Mouse (Mus musculus): ENCODE data around the gene Dlg5. TPM values are rescaled to one million over a fixed set of nuclear protein-coding genes. Genes with fewer than 3 reads are reported as not detected.

Gene Dlg5
- polyA plus RNA-seq, 1 experiment from 2014 or later: 25.4 TPM

GRCm38 (mm10) chr14:24196947-24197346 is 48.8 kb downstream of the Dlg5 start:
- Histone ChIP-seq H3K4me2 (ENCODE audit: low read depth) (no peak overlapping the region), H3K9ac (ENCODE audit: low read length) (no peak overlapping the region), H3K36me3 (ENCODE audit: control insufficient read depth, insufficient read depth, low read length) (no peaks in the 10 kb centered on the region), H3K4me1 (ENCODE audit: control insufficient read depth, insufficient read depth, low read length) (no peaks in the 10 kb centered on the region), H3K27me3 (ENCODE audit: control insufficient read depth, insufficient read depth, low read length) (no peaks in the 10 kb centered on the region), H3K9me3 (ENCODE audit: control insufficient read depth, low read length) (no peaks in the 10 kb centered on the region), H3K4me3 (ENCODE audit: low read depth, low read length) (no peak overlapping the region), H3K27ac (ENCODE audit: low read depth, low read length) (no peak overlapping the region)
- DNase-seq (ENCODE audit: low spot score) (no peak), ATAC-seq (ENCODE audit: insufficient read depth, low FRiP score, low TSS enrichment) (no peak)
- WGBS: 93% methylated on average over 6 of the region's 6 CpGs

DNA sequence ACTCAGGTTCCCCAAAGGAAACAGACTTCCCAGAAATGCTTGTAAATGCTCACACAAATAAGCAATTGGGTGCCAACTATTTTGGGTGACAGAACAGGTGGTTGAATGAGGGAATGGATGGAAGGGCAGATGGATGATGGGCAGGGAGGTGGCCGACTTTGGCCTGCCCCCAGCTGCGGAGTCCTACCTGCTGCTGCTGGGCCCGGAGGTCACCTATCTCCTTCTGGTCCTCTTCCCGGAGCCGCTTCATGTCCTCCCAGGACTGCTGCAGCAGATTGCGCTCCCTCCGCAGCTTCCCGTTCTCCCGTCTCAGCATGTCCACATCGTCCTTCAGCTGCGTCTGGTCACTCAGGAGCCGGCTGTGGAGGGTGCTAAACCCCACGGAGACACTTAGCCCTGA is 55.6 kb downstream of the Dlg5 start:
- Histone ChIP-seq H3K27ac (ENCODE audit: low read depth, low read length) (no peak overlapping the region), H3K27me3 (ENCODE audit: control insufficient read depth, insufficient read depth, low read length) (no peaks in the 10 kb centered on the region), H3K9me3 (ENCODE audit: control insufficient read depth, low read length) (no peaks in the 10 kb centered on the region), H3K9ac (ENCODE audit: low read length) (no peak overlapping the region), H3K4me2 (ENCODE audit: low read depth) (no peak overlapping the region), H3K4me1 (ENCODE audit: control insufficient read depth, insufficient read depth, low read length) (no peaks in the 10 kb centered on the region), H3K4me3 (ENCODE audit: low read depth, low read length) (no peak overlapping the region), H3K36me3 (ENCODE audit: control insufficient read depth, insufficient read depth, low read length) (peaks cover 2% of the 10 kb centered on the region; the same call in 1 of the 2 replicates)
- ATAC-seq (ENCODE audit: insufficient read depth, low FRiP score, low TSS enrichment) (no peak), DNase-seq (ENCODE audit: low spot score) (no peak)
- 93% methylated on average over 13 of the region's 13 CpGs for WGBS

- no peak for ATAC-seq (ENCODE audit: insufficient read depth, low FRiP score, low TSS enrichment)
- H3K4me3 ChIP-seq (ENCODE audit: low read depth, low read length): no peak overlapping the region
- no peak for DNase-seq (ENCODE audit: low spot score)
- H3K9me3 ChIP-seq (ENCODE audit: control insufficient read depth, low read length): no peaks in the 10 kb centered on the region
- H3K27me3 ChIP-seq (ENCODE audit: control insufficient read depth, insufficient read depth, low read length): no peaks in the 10 kb centered on the region
- no peak overlapping the region for H3K4me2 ChIP-seq (ENCODE audit: low read depth)
- H3K36me3 ChIP-seq (ENCODE audit: control insufficient read depth, insufficient read depth, low read length): peaks cover 2% of the 10 kb centered on the region; the same call in 1 of the 2 replicates
- H3K9ac ChIP-seq (ENCODE audit: low read length): no peak overlapping the region
- H3K27ac ChIP-seq (ENCODE audit: low read depth, low read length): no peak overlapping the region
- WGBS: 88% methylated on average over 7 of the region's 7 CpGs
- no peaks in the 10 kb centered on the region for H3K4me1 ChIP-seq (ENCODE audit: control insufficient read depth, insufficient read depth, low read length)
These were observed 56.1 kb downstream of the Dlg5 start for GRCm38 (mm10) chr14:24189598-24189997.

DNA sequence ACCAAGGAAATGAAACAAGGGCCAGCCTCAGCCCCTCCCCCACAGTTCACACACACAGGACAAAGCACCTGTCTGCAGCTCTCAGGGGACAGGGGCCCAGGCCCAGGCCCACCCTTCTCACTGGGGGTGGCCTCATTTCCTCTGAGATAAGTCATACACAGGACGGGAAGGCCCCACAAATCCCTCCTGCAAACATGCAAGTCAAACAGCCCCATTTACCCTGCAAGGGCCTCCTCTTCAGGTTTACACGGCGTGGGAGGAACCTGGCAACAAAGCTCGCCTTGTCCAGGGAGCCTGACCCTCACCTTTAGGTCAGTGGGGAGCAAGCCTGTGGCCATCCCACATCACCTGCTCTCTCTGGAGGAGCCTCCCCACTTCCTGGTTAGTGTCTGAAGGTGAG is 60.2 kb downstream of the Dlg5 start:
- no peak for ATAC-seq (ENCODE audit: insufficient read depth, low FRiP score, low TSS enrichment)
- Histone ChIP-seq H3K4me2 (ENCODE audit: low read depth) (no peak overlapping the region), H3K27me3 (ENCODE audit: control insufficient read depth, insufficient read depth, low read length) (no peaks in the 10 kb centered on the region), H3K4me3 (ENCODE audit: low read depth, low read length) (no peak overlapping the region), H3K4me1 (ENCODE audit: control insufficient read depth, insufficient read depth, low read length) (no peaks in the 10 kb centered on the region), H3K36me3 (ENCODE audit: control insufficient read depth, insufficient read depth, low read length) (peaks cover 2% of the 10 kb centered on the region; the same call in 1 of the 2 replicates), H3K27ac (ENCODE audit: low read depth, low read length) (no peak overlapping the region), H3K9ac (ENCODE audit: low read length) (no peak overlapping the region), H3K9me3 (ENCODE audit: control insufficient read depth, low read length) (no peaks in the 10 kb centered on the region)
- no peak for DNase-seq (ENCODE audit: low spot score)
- 58% methylated on average over 4 of the region's 4 CpGs for WGBS

DNA sequence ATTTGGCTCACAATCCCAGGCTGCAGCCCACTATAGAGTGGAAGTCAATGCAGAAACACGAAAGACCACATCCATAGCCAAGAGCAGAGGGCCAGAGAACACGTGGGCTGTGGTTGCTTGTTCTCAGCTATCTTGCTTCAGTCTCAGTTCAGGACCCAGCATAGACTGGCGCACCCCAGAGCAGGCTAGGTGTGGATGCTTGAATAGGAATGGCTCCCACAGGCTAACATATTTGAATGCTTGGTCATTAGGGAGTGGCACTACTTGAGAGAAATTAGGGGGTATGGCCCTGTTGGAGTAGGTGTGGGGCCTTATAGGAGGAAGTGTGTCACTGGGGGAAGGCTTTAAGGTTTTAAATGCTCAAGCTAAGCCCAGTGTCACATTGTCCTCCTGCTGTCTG is 62.8 kb downstream of the Dlg5 start:
- ATAC-seq (ENCODE audit: insufficient read depth, low FRiP score, low TSS enrichment): no peak
- no peak overlapping the region for H3K4me2 ChIP-seq (ENCODE audit: low read depth)
- H3K36me3 ChIP-seq (ENCODE audit: control insufficient read depth, insufficient read depth, low read length): no peaks in the 10 kb centered on the region

GRCm38 (mm10) chr14:24181811-24182506 is 63.8 kb downstream of the Dlg5 start:
- H3K27ac ChIP-seq (ENCODE audit: low read depth, low read length): no peak overlapping the region
- 35% methylated on average over 10 of the region's 10 CpGs for WGBS

More for the DNA sequence above, 62.8 kb downstream of the Dlg5 start:
- Histone ChIP-seq H3K9me3 (ENCODE audit: control insufficient read depth, low read length) (no peaks in the 10 kb centered on the region), H3K9ac (ENCODE audit: low read length) (no peak overlapping the region), H3K27ac (ENCODE audit: low read depth, low read length) (no peak overlapping the region), H3K4me1 (ENCODE audit: control insufficient read depth, insufficient read depth, low read length) (no peaks in the 10 kb centered on the region), H3K27me3 (ENCODE audit: control insufficient read depth, insufficient read depth, low read length) (no peaks in the 10 kb centered on the region), H3K4me3 (ENCODE audit: low read depth, low read length) (no peak overlapping the region)
- DNase-seq (ENCODE audit: low spot score): no peak
- 88% methylated on average over 3 of the region's 3 CpGs for WGBS

DNA sequence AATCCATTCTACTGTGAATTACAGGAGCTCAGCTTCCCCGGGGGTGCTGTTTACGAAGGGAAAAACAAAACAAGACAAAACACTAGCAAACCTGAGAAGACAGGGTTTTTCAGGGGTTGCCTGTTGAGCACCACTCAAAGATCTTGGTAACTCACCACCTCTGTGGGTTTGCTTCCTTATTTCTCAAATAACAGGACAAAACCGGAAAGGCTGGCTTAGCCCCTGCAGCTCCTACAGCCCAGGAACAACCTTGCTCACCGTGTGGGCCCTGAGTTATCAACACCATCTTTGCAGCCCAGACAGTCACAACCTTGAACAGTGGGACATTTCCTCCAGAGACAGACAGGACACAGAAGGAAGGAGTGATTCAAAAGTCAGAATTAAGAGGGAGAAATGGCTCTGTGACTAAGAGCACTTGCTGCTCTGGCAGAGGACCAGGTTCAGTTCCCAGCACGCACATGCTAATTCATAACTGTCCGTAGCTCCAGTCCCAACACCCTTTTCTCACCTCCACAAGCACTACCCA is 66.2 kb downstream of the Dlg5 start:
- 87% methylated on average over 6 of the region's 6 CpGs for WGBS
- no peaks in the 10 kb centered on the region for H3K27me3 ChIP-seq (ENCODE audit: control insufficient read depth, insufficient read depth, low read length)
- no peak overlapping the region for H3K9ac ChIP-seq (ENCODE audit: low read length)
- H3K4me3 ChIP-seq (ENCODE audit: low read depth, low read length): no peak overlapping the region
- DNase-seq (ENCODE audit: low spot score) (no peak), ATAC-seq (ENCODE audit: insufficient read depth, low FRiP score, low TSS enrichment) (no peak)
- no peaks in the 10 kb centered on the region for H3K9me3 ChIP-seq (ENCODE audit: control insufficient read depth, low read length)
- H3K4me2 ChIP-seq (ENCODE audit: low read depth): no peak overlapping the region
- no peak overlapping the region for H3K27ac ChIP-seq (ENCODE audit: low read depth, low read length)
- peaks cover 4% of the 10 kb centered on the region; the same call in 1 of the 2 replicates for H3K36me3 ChIP-seq (ENCODE audit: control insufficient read depth, insufficient read depth, low read length)
- H3K4me1 ChIP-seq (ENCODE audit: control insufficient read depth, insufficient read depth, low read length): no peaks in the 10 kb centered on the region

More at GRCm38 (mm10) chr14:24181811-24182506, 63.8 kb downstream of the Dlg5 start:
- Histone ChIP-seq H3K27me3 (ENCODE audit: control insufficient read depth, insufficient read depth, low read length) (no peaks in the 10 kb centered on the region), H3K9ac (ENCODE audit: low read length) (no peak overlapping the region), H3K9me3 (ENCODE audit: control insufficient read depth, low read length) (no peaks in the 10 kb centered on the region), H3K4me1 (ENCODE audit: control insufficient read depth, insufficient read depth, low read length) (no peaks in the 10 kb centered on the region), H3K4me3 (ENCODE audit: low read depth, low read length) (no peak overlapping the region), H3K36me3 (ENCODE audit: control insufficient read depth, insufficient read depth, low read length) (no peaks in the 10 kb centered on the region; the same call in 1 of the 2 replicates), H3K4me2 (ENCODE audit: low read depth) (no peak overlapping the region)
- peak; percentile 81 for DNase-seq (ENCODE audit: low spot score)
- no peak for ATAC-seq (ENCODE audit: insufficient read depth, low FRiP score, low TSS enrichment)

DNA sequence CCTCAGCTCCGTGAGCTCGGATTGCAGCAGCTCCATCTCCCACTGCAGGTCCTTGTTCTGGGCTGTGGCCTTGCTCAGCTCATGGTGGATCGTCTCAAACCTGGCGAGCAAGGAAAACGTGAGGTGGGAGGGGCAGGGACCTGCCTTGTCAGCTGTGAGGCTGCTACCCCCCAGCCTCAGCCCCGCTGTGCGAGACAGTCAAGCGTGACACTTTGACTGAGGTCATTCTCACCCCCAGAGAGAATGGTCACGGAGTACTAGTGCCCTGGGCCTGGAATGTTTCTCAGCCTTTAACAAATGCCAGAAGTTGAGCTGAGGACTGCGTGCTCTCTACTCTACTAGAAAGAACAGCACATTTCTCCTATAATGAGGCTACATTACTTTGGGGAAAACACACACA is 69.1 kb downstream of the Dlg5 start:
- no peak for DNase-seq (ENCODE audit: low spot score)
- no peak overlapping the region for H3K27ac ChIP-seq (ENCODE audit: low read depth, low read length)
- H3K4me3 ChIP-seq (ENCODE audit: low read depth, low read length): no peak overlapping the region
- H3K27me3 ChIP-seq (ENCODE audit: control insufficient read depth, insufficient read depth, low read length): no peaks in the 10 kb centered on the region
- no peak overlapping the region for H3K9ac ChIP-seq (ENCODE audit: low read length)
- ATAC-seq (ENCODE audit: insufficient read depth, low FRiP score, low TSS enrichment): no peak
- 77% methylated on average over 10 of the region's 10 CpGs for WGBS
- H3K9me3 ChIP-seq (ENCODE audit: control insufficient read depth, low read length): no peaks in the 10 kb centered on the region
- peaks cover 4% of the 10 kb centered on the region; the same call in 1 of the 2 replicates for H3K36me3 ChIP-seq (ENCODE audit: control insufficient read depth, insufficient read depth, low read length)
- no peaks in the 10 kb centered on the region for H3K4me1 ChIP-seq (ENCODE audit: control insufficient read depth, insufficient read depth, low read length)
- no peak overlapping the region for H3K4me2 ChIP-seq (ENCODE audit: low read depth)

- Histone ChIP-seq H3K4me2 (ENCODE audit: low read depth) (no peak overlapping the region), H3K9ac (ENCODE audit: low read length) (no peak overlapping the region), H3K27ac (ENCODE audit: low read depth, low read length) (no peak overlapping the region), H3K9me3 (ENCODE audit: control insufficient read depth, low read length) (no peaks in the 10 kb centered on the region), H3K4me3 (ENCODE audit: low read depth, low read length) (no peak overlapping the region), H3K27me3 (ENCODE audit: control insufficient read depth, insufficient read depth, low read length) (no peaks in the 10 kb centered on the region), H3K36me3 (ENCODE audit: control insufficient read depth, insufficient read depth, low read length) (peaks cover 7% of the 10 kb centered on the region), H3K4me1 (ENCODE audit: control insufficient read depth, insufficient read depth, low read length) (no peaks in the 10 kb centered on the region)
- ATAC-seq (ENCODE audit: insufficient read depth, low FRiP score, low TSS enrichment): no peak
- 82% methylated on average over 6 of the region's 6 CpGs for WGBS
- no peak for DNase-seq (ENCODE audit: low spot score)
These were observed 72.4 kb downstream of the Dlg5 start for GRCm38 (mm10) chr14:24173326-24173725.
